Mouse (Mus musculus) liver, postnatal 0 days (tissue): ENCODE results near the gene Kidins220. TPM values are rescaled to one million over a fixed set of nuclear protein-coding genes. Genes with fewer than 3 reads are reported as not detected.

ENCODE experiments used
- ATAC-seq: fragments of 200-750 bp; cut with Nextera tagmentation; 2 replicates; pipeline ENCODE4 v1.8.0; 2017; ENCODE audit warnings: mild to moderate bottlenecking, moderate library complexity
- DNase-seq: peaks from one replicate; pipeline ENCODE4 v3.0.0-alpha.2; 2016
- H3K27ac ChIP-seq: fragments of 300-500 bp; sonication (generic); 2 replicates; pipeline ENCODE4 v1.5.1; 2014; ENCODE audit warnings: antibody characterized with exemption, moderate library complexity, mild to moderate bottlenecking, low read depth
- H3K27me3 ChIP-seq: fragments of 300-500 bp; sonication (generic); 2 replicates; pipeline ENCODE4 v1.6.1; 2014; ENCODE audit warnings: low read length, control low read depth, mixed read lengths; ENCODE audit not compliant: insufficient read depth
- H3K36me3 ChIP-seq: fragments of 300-500 bp; sonication (generic); replicated peaks from 2 replicates; pipeline ENCODE4 v1.6.1; 2014; ENCODE audit warnings: mild to moderate bottlenecking, control low read depth, low read length, moderate library complexity, mixed read lengths; ENCODE audit not compliant: insufficient read depth
- H3K4me1 ChIP-seq: fragments of 300-500 bp; sonication (generic); 2 replicates; pipeline ENCODE4 v1.6.1; 2014; ENCODE audit warnings: antibody characterized with exemption, mild to moderate bottlenecking, control low read depth; ENCODE audit not compliant: insufficient read depth
- H3K4me2 ChIP-seq: fragments of 300-500 bp; sonication (generic); 2 replicates; pipeline ENCODE4 v1.6.1; 2014; ENCODE audit warnings: low read depth, mild to moderate bottlenecking, low read length, moderate library complexity, mixed read lengths
- H3K4me3 ChIP-seq: fragments of 300-500 bp; sonication (generic); 2 replicates; pipeline ENCODE4 v1.5.1; 2014; ENCODE audit warnings: low read depth, low read length
- H3K9ac ChIP-seq: fragments of 300-500 bp; sonication (generic); replicated peaks from 2 replicates; pipeline ENCODE4 v1.6.1; 2014; ENCODE audit warnings: mild to moderate bottlenecking, moderate library complexity
- H3K9me3 ChIP-seq: fragments of 300-500 bp; sonication (generic); 2 replicates; pipeline ENCODE4 v1.6.1; 2016; ENCODE audit warnings: mild to moderate bottlenecking, control low read depth, low read length, mixed read lengths
- CTCF ChIP-seq: sonication (generic); IDR thresholded peaks from 2 replicates; pipeline ENCODE4 v1.5.1; 2016; ENCODE audit warnings: antibody characterized with exemption, low read depth
- EP300 ChIP-seq: IDR thresholded peaks from 2 replicates; pipeline ENCODE4 v1.6.1; 2016; ENCODE audit warnings: antibody characterized with exemption, low read depth, mild to moderate bottlenecking
- WGBS: fragments of 180-500 bp; shearing (Covaris S2); extraction: QIAGEN DNeasy Blood & Tissue Kit; methylation state at CpG from one replicate; pipeline ENCODE4 v1.1.7; 2014; ENCODE audit not compliant: insufficient replicate concordance; 5-methylcytosine and 5-hydroxymethylcytosine counted together
- polyA plus RNA-seq: library from polyadenylated mRNA; unstranded; fragments of >200 nt; fragmentation: Nextera tagmentation; extraction: Ambion mirVana; gene quantifications from 2 replicates; pipeline ENCODE4 v1.2.1, GENCODE M21; 2015

The Kidins220 gene
- polyA plus RNA-seq, 1 experiment from 2014 or later: 4.4 TPM

- H3K36me3 ChIP-seq: peaks cover 35% of the 10 kb centered on the region
- H3K4me2 ChIP-seq: no peak overlapping the region
- H3K4me3 ChIP-seq: no peak overlapping the region
- 78% methylated on average over 9 of the region's 9 CpGs for WGBS
- TF ChIP-seq EP300 (no peak), CTCF (no peak)
- no peaks in the 10 kb centered on the region for H3K27me3 ChIP-seq
- ATAC-seq (no peak), DNase-seq (no peak)
- H3K9me3 ChIP-seq: no peaks in the 10 kb centered on the region
- no peaks in the 10 kb centered on the region for H3K4me1 ChIP-seq
- H3K9ac ChIP-seq: no peak overlapping the region
- no peak overlapping the region for H3K27ac ChIP-seq
These were observed 84.9 kb downstream of the Kidins220 start for GRCm38 (mm10) chr12:25059487-25060200.

GRCm38 (mm10) chr12:25060901-25061300, 86.2 kb downstream of the Kidins220 start:
- H3K4me2 ChIP-seq: no peak overlapping the region
- TF ChIP-seq EP300: no peak
- TF ChIP-seq CTCF: no peak
- H3K9ac ChIP-seq: no peak overlapping the region
- DNase-seq (no peak), ATAC-seq (no peak)
- 87% methylated on average over 7 of the region's 7 CpGs for WGBS
- H3K36me3 ChIP-seq: peaks cover 26% of the 10 kb centered on the region
- H3K4me3 ChIP-seq: no peak overlapping the region
- no peak overlapping the region for H3K27ac ChIP-seq
- H3K27me3 ChIP-seq: no peaks in the 10 kb centered on the region
- no peaks in the 10 kb centered on the region for H3K4me1 ChIP-seq
- H3K9me3 ChIP-seq: no peaks in the 10 kb centered on the region

- no peak overlapping the region for H3K27ac ChIP-seq
- WGBS: 80% methylated on average over 6 of the region's 6 CpGs
- no peak overlapping the region for H3K4me2 ChIP-seq
- no peaks in the 10 kb centered on the region for H3K9me3 ChIP-seq
- TF ChIP-seq EP300 (no peak), CTCF (no peak)
- H3K4me3 ChIP-seq: no peak overlapping the region
- no peak for ATAC-seq
- H3K36me3 ChIP-seq: peaks cover 17% of the 10 kb centered on the region
- no peak overlapping the region for H3K9ac ChIP-seq
- no peak for DNase-seq
- no peaks in the 10 kb centered on the region for H3K4me1 ChIP-seq
- H3K27me3 ChIP-seq: no peaks in the 10 kb centered on the region
These were observed 87.5 kb downstream of the Kidins220 start for GRCm38 (mm10) chr12:25062264-25062663.

GRCm38 (mm10) chr12:25073374-25073773, 98.6 kb downstream of the Kidins220 start:
- no peaks in the 10 kb centered on the region for H3K9me3 ChIP-seq
- H3K27me3 ChIP-seq: no peaks in the 10 kb centered on the region
- no peak for DNase-seq
- no peak overlapping the region for H3K27ac ChIP-seq
- H3K4me3 ChIP-seq: no peak overlapping the region
- TF ChIP-seq CTCF (no peak), EP300 (no peak)
- no peak overlapping the region for H3K4me2 ChIP-seq
- no peaks in the 10 kb centered on the region for H3K4me1 ChIP-seq
- no peak for ATAC-seq
- no peak overlapping the region for H3K9ac ChIP-seq
- no peaks in the 10 kb centered on the region for H3K36me3 ChIP-seq
- WGBS: 74% methylated on average over 4 of the region's 4 CpGs

GRCm38 (mm10) chr12:25074344-25074743, 99.6 kb downstream of the Kidins220 start:
- no peak for ATAC-seq
- Histone ChIP-seq H3K36me3 (no peaks in the 10 kb centered on the region), H3K4me1 (no peaks in the 10 kb centered on the region), H3K4me3 (no peak overlapping the region), H3K9me3 (no peaks in the 10 kb centered on the region), H3K4me2 (no peak overlapping the region), H3K27ac (no peak overlapping the region), H3K9ac (no peak overlapping the region), H3K27me3 (no peaks in the 10 kb centered on the region)
- no peak for DNase-seq
- 77% methylated on average over 3 of the region's 3 CpGs for WGBS
- TF ChIP-seq EP300 (no peak), CTCF (no peak)

GRCm38 (mm10) chr12:25083260-25084178, 108.8 kb downstream of the Kidins220 start:
- no peak for ATAC-seq
- Histone ChIP-seq H3K9ac (no peak overlapping the region), H3K36me3 (no peaks in the 10 kb centered on the region), H3K9me3 (no peaks in the 10 kb centered on the region), H3K27ac (no peak overlapping the region), H3K4me2 (no peak overlapping the region), H3K4me1 (no peaks in the 10 kb centered on the region), H3K27me3 (no peaks in the 10 kb centered on the region), H3K4me3 (no peak overlapping the region)
- DNase-seq: no peak
- no peak for TF ChIP-seq CTCF
- 0 out of 2 replicates have a peak, but pooled peaks have one; percentile 9 for TF ChIP-seq EP300
- WGBS: 42% methylated on average over 23 of the region's 26 CpGs
